Mouse (Mus musculus) G1E (cell line): ENCODE measurements around the gene Rmdn2.

Experiments
- CTCF ChIP-seq: IDR thresholded peaks from 2 replicates; pipeline ENCODE4 v1.5.1; 2012; ENCODE audit warnings: low read depth, low read length, inconsistent platforms, mixed read lengths
- GATA1 ChIP-seq: IDR thresholded peaks from 2 replicates; pipeline ENCODE4 v1.6.1; 2012; ENCODE audit warnings: borderline replicate concordance, low read length, inconsistent platforms, mixed read lengths
- GATA2 ChIP-seq: IDR thresholded peaks from 2 replicates; pipeline ENCODE4 v1.6.1; 2012; ENCODE audit warnings: low read depth, low read length, inconsistent platforms, borderline replicate concordance
- TAL1 ChIP-seq: conservative IDR thresholded peaks from 2 replicates; pipeline ENCODE4 v1.6.1; 2012; ENCODE audit warnings: low read depth, low read length, inconsistent platforms, mixed read lengths

DNA sequence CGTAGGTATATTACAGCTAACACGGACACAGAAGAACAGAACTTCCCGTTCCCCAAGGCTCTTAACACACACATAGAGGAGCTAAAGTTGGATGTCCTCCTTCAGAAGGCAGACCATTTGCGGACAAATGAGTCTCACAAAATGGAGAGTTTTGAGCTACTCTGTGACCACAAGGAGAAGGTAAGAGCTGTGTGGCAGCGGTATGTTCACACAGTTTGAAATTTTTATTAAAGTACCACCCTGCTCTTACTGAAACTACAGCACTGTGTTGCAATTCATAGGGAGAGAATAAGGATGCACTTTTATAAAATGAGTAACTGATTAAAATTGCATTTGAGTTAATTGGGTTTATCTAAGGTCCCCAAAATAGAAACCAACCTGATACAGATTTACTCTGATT, 38.6 kb downstream of the Rmdn2 start:
- TF ChIP-seq TAL1: no peak
- no peak for TF ChIP-seq CTCF
- no peak for TF ChIP-seq GATA1
- no peak for TF ChIP-seq GATA2
